Mouse (Mus musculus) kidney, embryonic 14.5 days (tissue): ENCODE measurements around the gene Itga7. TPM values are rescaled to one million over a fixed set of nuclear protein-coding genes. Genes with fewer than 3 reads are reported as not detected.

Source experiments
- ATAC-seq: fragments of 200-750 bp; cut with Nextera tagmentation; 2 replicates; pipeline ENCODE4 v1.8.0; 2017; ENCODE audit warnings: moderate number of reproducible peaks, mild to moderate bottlenecking, moderate TSS enrichment, moderate library complexity; ENCODE audit not compliant: low FRiP score, low TSS enrichment
- H3K27ac ChIP-seq: fragments of 300-500 bp; sonication (generic); 2 replicates; pipeline ENCODE4 v1.5.1; 2014; ENCODE audit warnings: low read depth, mild to moderate bottlenecking, low read length, moderate library complexity, mixed read lengths
- H3K27me3 ChIP-seq: fragments of 300-500 bp; sonication (generic); 2 replicates; pipeline ENCODE4 v1.6.1; 2014; ENCODE audit warnings: mild to moderate bottlenecking, low read length; ENCODE audit not compliant: control insufficient read depth, insufficient read depth
- H3K36me3 ChIP-seq: fragments of 300-500 bp; sonication (generic); 2 replicates; pipeline ENCODE4 v1.6.1; 2014; ENCODE audit warnings: low read length, mixed read lengths; ENCODE audit not compliant: control insufficient read depth, insufficient read depth
- H3K4me1 ChIP-seq: fragments of 300-500 bp; sonication (generic); 2 replicates; pipeline ENCODE4 v1.6.1; 2014; ENCODE audit warnings: low read length, mixed read lengths; ENCODE audit not compliant: control insufficient read depth, insufficient read depth
- H3K4me2 ChIP-seq: fragments of 300-500 bp; sonication (generic); replicated peaks from 2 replicates; pipeline ENCODE4 v1.6.1; 2014; ENCODE audit warnings: low read depth, mild to moderate bottlenecking, low read length
- H3K4me3 ChIP-seq: fragments of 300-500 bp; sonication (generic); 2 replicates; pipeline ENCODE4 v1.5.1; 2014; ENCODE audit warnings: mild to moderate bottlenecking, low read length
- H3K9ac ChIP-seq: fragments of 300-500 bp; sonication (generic); 2 replicates; pipeline ENCODE4 v1.6.1; 2014; ENCODE audit warnings: low read depth, mild to moderate bottlenecking, low read length, moderate library complexity
- H3K9me3 ChIP-seq: fragments of 300-500 bp; sonication (generic); 2 replicates; pipeline ENCODE4 v1.6.1; 2016; ENCODE audit warnings: low read length; ENCODE audit not compliant: control insufficient read depth
- WGBS: fragments of 180-500 bp; shearing (Covaris S2); extraction: QIAGEN DNeasy Blood & Tissue Kit; methylation state at CpG from one replicate; pipeline ENCODE4 v1.1.7; 2014; 5-methylcytosine and 5-hydroxymethylcytosine counted together
- polyA plus RNA-seq: library from polyadenylated mRNA; unstranded; fragments of >200 nt; fragmentation: Nextera tagmentation; extraction: Ambion mirVana; gene quantifications from 2 replicates; pipeline ENCODE4 v1.2.1, GENCODE M21; 2014

Itga7 gene
- polyA plus RNA-seq, 1 experiment from 2014 or later: 1.3 TPM

DNA sequence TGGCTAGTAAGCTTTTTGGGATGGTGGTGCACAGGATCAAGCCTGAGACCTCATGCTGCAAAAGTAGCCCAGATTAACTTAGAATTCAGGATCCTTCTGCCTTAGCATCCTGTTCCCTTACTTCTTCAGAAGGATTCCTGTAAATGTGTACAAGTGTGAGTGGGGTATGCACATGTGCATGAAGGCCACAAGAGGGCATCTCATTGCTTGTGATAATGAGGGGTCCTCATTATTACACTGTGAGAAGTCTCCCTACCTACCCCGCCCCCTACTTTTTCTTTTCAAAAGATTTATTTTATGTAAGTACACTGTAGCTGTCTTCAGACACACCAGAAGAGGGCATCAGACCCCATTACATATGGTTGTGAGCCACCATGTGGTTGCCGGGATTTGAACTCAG is 18.1 kb upstream of the Itga7 start:
- ATAC-seq: no peak
- 88% methylated on average over 2 of the region's 2 CpGs for WGBS
- Histone ChIP-seq H3K27me3 (no peaks in the 10 kb centered on the region), H3K27ac (no peak overlapping the region), H3K4me1 (peaks cover 18% of the 10 kb centered on the region), H3K4me3 (no peak overlapping the region), H3K9me3 (no peaks in the 10 kb centered on the region), H3K9ac (no peak overlapping the region), H3K4me2 (no peak overlapping the region), H3K36me3 (peaks cover 51% of the 10 kb centered on the region; the same call in 1 of the 2 replicates)

DNA sequence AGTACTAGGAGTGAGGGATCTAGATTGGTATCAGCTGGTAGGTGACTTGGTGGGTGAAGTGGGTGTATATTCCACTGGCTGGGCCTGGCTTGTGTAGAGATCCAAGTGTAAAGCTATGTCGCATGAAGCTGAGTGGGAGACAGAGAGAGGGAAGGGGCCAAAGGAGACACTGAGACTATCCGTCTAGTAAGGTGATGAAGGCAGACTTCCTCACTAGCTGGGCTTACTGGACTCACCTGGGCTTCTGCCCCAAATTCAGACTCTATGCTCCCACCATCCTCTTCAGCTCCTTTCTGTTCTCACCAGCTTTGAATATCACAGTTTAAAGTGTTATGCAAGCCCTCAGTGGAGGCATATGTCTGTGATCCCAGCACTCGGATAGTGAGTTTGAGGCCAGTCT is 17.0 kb upstream of the Itga7 start:
- 86% methylated on average over 3 of the region's 3 CpGs for WGBS
- peaks cover 48% of the 10 kb centered on the region; the same call in 1 of the 2 replicates for H3K36me3 ChIP-seq

DNA sequence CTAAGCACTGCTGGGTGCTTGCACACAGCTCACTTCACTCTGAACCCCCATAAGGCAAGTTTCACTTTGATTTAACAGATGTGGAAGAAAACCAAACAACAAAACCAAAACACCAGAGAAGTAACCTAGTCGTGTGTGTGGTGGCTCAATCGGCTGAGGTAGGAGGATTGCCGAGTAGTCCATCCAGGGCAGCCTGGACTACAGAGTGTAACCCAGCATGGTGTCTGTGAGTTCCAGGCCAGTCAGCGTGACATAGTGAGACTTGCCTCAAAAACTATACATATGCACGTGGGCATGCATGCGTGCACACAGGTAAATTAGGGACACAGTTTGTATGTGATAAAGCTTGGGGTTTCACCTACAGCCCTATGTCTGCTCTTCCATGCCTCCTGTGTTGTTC is 16.2 kb upstream of the Itga7 start:
- Histone ChIP-seq H3K9me3 (no peaks in the 10 kb centered on the region), H3K36me3 (peaks cover 45% of the 10 kb centered on the region; the same call in 1 of the 2 replicates)
- 90% methylated on average over 6 of the region's 6 CpGs for WGBS

More for the DNA sequence above, 17.0 kb upstream of the Itga7 start:
- no peaks in the 10 kb centered on the region for H3K9me3 ChIP-seq
- H3K4me3 ChIP-seq: no peak overlapping the region
- no peaks in the 10 kb centered on the region for H3K27me3 ChIP-seq
- no peak overlapping the region for H3K4me2 ChIP-seq
- ATAC-seq: no peak
- H3K9ac ChIP-seq: no peak overlapping the region
- H3K27ac ChIP-seq: no peak overlapping the region
- H3K4me1 ChIP-seq: peaks cover 17% of the 10 kb centered on the region

DNA sequence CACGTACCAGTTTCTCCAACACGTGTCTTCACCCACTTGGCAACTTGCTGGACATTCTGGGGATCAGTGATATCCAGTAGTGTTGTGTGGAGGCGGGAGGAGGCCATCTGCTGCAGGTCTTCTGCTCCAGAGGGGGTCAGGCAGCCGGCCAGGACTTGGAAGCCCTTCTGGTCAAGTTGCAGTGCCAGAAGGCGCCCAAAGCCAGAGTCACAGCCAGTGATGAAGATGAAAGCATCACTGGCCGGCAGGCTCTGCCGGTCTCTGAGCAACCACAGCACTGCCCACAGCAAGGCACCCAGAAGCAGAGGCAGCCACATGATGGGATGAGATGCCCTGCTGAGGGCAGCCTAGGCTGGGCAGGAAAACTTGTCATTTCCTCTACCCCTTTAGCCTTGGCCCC is 15.4 kb upstream of the Itga7 start:
- Histone ChIP-seq H3K9ac (no peak overlapping the region), H3K36me3 (peaks cover 40% of the 10 kb centered on the region; the same call in 1 of the 2 replicates), H3K4me2 (no peak overlapping the region), H3K9me3 (no peaks in the 10 kb centered on the region), H3K27ac (no peak overlapping the region), H3K27me3 (no peaks in the 10 kb centered on the region), H3K4me3 (no peak overlapping the region), H3K4me1 (peaks cover 21% of the 10 kb centered on the region)
- 80% methylated on average over 7 of the region's 7 CpGs for WGBS
- ATAC-seq: no peak

More for the DNA sequence above, 16.2 kb upstream of the Itga7 start:
- Histone ChIP-seq H3K4me1 (peaks cover 20% of the 10 kb centered on the region), H3K27me3 (no peaks in the 10 kb centered on the region), H3K4me2 (no peak overlapping the region), H3K27ac (no peak overlapping the region), H3K9ac (no peak overlapping the region), H3K4me3 (no peak overlapping the region)
- no peak for ATAC-seq

DNA sequence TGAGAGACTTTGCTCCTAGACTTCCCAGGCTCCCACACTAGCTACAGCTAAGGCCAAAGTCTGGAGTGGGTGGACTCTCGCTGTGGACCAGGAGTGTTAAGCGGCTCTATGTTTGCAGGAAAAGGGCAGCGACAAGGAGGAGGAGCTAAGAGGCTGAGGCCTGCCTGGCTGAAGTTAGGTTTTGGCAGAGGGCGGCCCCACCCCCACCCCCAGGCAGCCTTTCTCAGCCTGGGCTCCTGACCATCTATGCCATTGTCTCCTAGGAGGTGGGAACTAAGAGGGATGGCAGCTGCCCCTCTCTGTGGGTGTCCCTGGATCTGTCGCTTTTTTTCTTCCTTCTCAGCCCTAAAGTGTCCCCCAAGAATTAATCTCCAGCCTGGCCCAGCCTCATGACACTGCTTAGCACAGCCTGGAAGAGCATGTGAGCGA is 14.4 kb upstream of the Itga7 start:
- WGBS: 35% methylated on average over 6 of the region's 6 CpGs
- Histone ChIP-seq H3K36me3 (peaks cover 31% of the 10 kb centered on the region; the same call in 1 of the 2 replicates), H3K4me2 (no peak overlapping the region), H3K27ac (peak overlapping the region; percentile 14; the same call in 1 of the 2 replicates), H3K4me3 (no peak overlapping the region), H3K4me1 (peaks cover 22% of the 10 kb centered on the region), H3K9me3 (no peaks in the 10 kb centered on the region), H3K9ac (no peak overlapping the region), H3K27me3 (no peaks in the 10 kb centered on the region)
- ATAC-seq: no peak

DNA sequence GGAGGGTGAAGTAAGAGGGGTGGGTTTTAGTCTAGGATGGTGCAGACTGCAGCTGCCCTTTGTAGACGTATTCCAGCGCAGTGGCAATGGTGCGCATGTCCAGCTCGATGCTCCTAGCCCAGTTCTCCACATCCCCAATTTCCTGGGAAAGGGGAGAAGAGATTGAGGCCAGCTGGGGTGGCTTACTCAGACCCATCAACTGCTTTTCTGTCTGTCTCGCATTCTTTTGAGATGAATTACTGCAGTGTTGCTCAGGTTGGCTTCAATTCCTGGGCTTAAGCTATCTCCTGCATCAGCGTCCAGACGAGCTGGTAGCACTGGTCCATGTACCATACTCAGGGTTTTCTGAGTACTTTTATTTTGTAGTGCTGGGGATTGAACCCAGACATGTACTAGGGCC is 13.7 kb upstream of the Itga7 start:
- Histone ChIP-seq H3K4me2 (no peak overlapping the region), H3K36me3 (peaks cover 26% of the 10 kb centered on the region; the same call in 1 of the 2 replicates), H3K9ac (no peak overlapping the region), H3K9me3 (no peaks in the 10 kb centered on the region), H3K27ac (peak overlapping the region; percentile 14; the same call in 1 of the 2 replicates), H3K27me3 (no peaks in the 10 kb centered on the region), H3K4me1 (peaks cover 22% of the 10 kb centered on the region), H3K4me3 (no peak overlapping the region)
- WGBS: 82% methylated on average over 7 of the region's 7 CpGs
- ATAC-seq: no peak

DNA sequence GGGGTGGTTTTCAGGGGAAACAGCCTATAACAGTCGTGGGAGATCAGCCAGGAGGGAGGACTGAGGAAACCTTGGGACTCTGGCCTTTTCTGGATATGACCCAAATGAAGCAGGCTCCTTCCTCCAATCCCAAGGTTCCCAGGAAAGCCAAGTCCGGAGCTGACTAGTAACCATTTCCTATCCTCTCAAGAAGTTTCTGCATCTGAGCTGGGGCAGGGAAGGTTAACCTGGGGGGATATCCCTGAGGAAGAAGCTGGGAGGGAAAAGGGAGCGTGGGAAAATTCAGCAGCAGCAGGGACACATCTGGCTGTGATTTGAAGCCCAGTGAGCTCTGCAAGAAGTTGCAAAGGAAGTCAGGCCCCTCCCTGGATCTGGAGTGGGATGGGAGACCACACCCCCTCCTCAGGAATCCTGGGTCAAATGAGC is 12.9 kb upstream of the Itga7 start:
- no peak overlapping the region for H3K9ac ChIP-seq
- H3K4me1 ChIP-seq: peaks cover 22% of the 10 kb centered on the region
- H3K4me3 ChIP-seq: no peak overlapping the region
- peak overlapping the region; percentile 14; the same call in 1 of the 2 replicates for H3K27ac ChIP-seq
- no peak overlapping the region for H3K4me2 ChIP-seq
- H3K27me3 ChIP-seq: no peaks in the 10 kb centered on the region
- WGBS: 70% methylated on average over 3 of the region's 3 CpGs
- no peak for ATAC-seq
- H3K9me3 ChIP-seq: no peaks in the 10 kb centered on the region
- H3K36me3 ChIP-seq: peaks cover 26% of the 10 kb centered on the region; the same call in 1 of the 2 replicates

DNA sequence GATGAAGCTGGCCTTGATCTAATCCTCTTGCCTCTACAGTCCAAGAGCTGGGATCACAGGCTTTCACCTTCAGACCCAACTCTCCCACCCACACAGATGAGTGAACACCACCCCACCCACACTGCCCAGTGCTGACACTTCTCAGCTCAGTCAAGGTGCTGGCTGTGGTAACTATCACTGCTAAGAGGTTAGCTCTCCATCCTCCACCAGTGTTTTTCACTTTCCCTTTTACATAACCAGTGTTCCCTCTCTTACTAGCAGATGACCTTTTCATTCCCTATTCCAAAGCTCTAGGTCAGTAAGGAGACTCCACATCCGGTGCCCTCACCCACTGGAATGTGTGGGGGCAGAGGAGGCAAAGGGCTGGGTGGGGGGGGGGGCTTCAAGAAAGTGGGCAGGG is 12.4 kb upstream of the Itga7 start:
- H3K4me1 ChIP-seq: peaks cover 22% of the 10 kb centered on the region
- no peak overlapping the region for H3K4me3 ChIP-seq
- no peak for ATAC-seq
- no peaks in the 10 kb centered on the region for H3K9me3 ChIP-seq
- 56% methylated on average over 1 of the region's 1 CpGs for WGBS
- H3K36me3 ChIP-seq: peaks cover 25% of the 10 kb centered on the region; the same call in 1 of the 2 replicates
- H3K27me3 ChIP-seq: no peaks in the 10 kb centered on the region
- no peak overlapping the region for H3K9ac ChIP-seq
- peak overlapping the region; percentile 14; the same call in 1 of the 2 replicates for H3K27ac ChIP-seq
- no peak overlapping the region for H3K4me2 ChIP-seq

DNA sequence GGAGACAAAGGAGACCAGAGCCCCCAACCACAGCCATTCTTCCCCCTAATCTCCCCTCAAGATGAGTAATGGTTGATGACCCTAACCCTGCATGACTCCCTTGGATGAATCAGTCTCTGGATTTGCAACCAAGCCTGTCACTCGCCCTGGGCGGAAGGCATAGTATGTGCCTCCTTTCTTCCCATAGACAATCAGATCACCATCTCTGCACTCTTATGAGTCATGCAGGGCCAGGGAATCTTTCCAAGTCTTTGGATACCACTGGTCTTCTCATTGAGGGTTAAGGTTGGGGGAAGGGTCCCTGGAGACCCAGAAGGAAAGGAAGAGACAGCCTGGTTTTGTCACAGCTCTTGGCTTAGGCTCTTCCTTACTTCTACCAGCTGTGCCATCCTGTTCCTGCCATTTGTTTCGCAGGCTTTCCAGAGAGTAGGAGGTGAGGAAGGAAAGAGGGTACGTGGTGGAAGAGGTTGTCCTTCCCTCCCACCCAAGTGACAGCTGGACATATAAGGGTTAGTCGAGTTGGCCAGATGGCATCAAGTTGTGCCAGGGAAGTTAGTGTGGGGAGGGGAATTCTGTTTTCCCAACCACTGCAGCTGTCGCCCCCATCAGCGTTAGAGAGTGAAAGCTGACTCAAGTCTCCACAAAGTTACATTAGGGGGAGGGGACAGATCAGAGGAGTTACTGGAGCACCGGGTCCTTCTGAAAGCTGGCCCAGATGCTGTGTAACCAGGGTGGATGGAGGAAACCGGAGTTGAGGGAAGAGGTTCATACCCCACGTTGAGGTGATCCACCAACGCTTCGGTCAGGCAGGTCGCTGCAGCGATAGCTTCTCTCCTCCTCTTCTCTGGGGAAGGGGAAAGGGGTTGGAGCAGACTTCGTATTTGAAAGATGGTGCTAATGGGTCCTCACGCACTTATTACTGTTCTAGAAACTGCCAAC is 11.5 kb upstream of the Itga7 start:
- Histone ChIP-seq H3K9ac (peak overlapping the region; percentile 73; the same call in 1 of the 2 replicates), H3K27ac (no peak overlapping the region), H3K36me3 (peaks cover 18% of the 10 kb centered on the region; the same call in 1 of the 2 replicates), H3K4me2 (peak overlapping the region; percentile 57), H3K9me3 (no peaks in the 10 kb centered on the region), H3K4me1 (peaks cover 22% of the 10 kb centered on the region), H3K4me3 (peak overlapping the region; percentile 57), H3K27me3 (no peaks in the 10 kb centered on the region)
- ATAC-seq: no peak
- 70% methylated on average over 16 of the region's 16 CpGs for WGBS
